Mouse (Mus musculus): ENCODE data around the gene Cryaa.

Gene Cryaa

GRCm38 (mm10) chr17:31677507-31677906 lies at the start of gene Cryaa:
Cryaa (plus strand) TSS chr17:31677807.
- Histone ChIP-seq H3K4me3 (replicated peaks; ENCODE audit: low read length) (peak within 1 kb of the TSS; percentile 51), H3K4me1 (replicated peaks; ENCODE audit: low read depth, low read length) (peaks cover 21% of the 10 kb centered on the region), H3K9me3 (ENCODE audit: low read length) (no peaks in the 10 kb centered on the region), H3K27me3 (ENCODE audit: insufficient read depth, low read length) (peaks cover 36% of the 10 kb centered on the region), H3K36me3 (ENCODE audit: insufficient read depth, low read length) (no peaks in the 10 kb centered on the region)
- no peak for TF ChIP-seq CTCF (conservative IDR thresholded peaks at IDR 0.05; ENCODE audit: low read length)
- TF ChIP-seq NANOG (IDR thresholded peaks at IDR 0.05; ENCODE audit: borderline replicate concordance, low read length): no peak
- no peak for TF ChIP-seq POU5F1 (IDR thresholded peaks at IDR 0.05; ENCODE audit: borderline replicate concordance, low read length)

- no peak for TF ChIP-seq CTCF (conservative IDR thresholded peaks at IDR 0.05; ENCODE audit: low read length)
- no peak for TF ChIP-seq POU5F1 (IDR thresholded peaks at IDR 0.05; ENCODE audit: borderline replicate concordance, low read length)
- no peak for TF ChIP-seq NANOG (IDR thresholded peaks at IDR 0.05; ENCODE audit: borderline replicate concordance, low read length)
- H3K4me1 ChIP-seq (replicated peaks; ENCODE audit: low read depth, low read length): peaks cover 20% of the 10 kb centered on the region
- H3K36me3 ChIP-seq (ENCODE audit: insufficient read depth, low read length): 0 out of 2 replicates have a peak, but pooled peaks cover 4% of the 10 kb centered on the region
- H3K27me3 ChIP-seq (ENCODE audit: insufficient read depth, low read length): no peaks in the 10 kb centered on the region; the same call in 1 of the 2 replicates
- H3K4me3 ChIP-seq (replicated peaks; ENCODE audit: low read length): no peak overlapping the region
- H3K9me3 ChIP-seq (ENCODE audit: low read length): peaks cover 6% of the 10 kb centered on the region; the same call in 1 of the 2 replicates
Measured at GRCm38 (mm10) chr17:31627961-31628360, 49.6 kb upstream of the Cryaa start.

- Histone ChIP-seq H3K27me3 (ENCODE audit: insufficient read depth, low read length) (peaks cover 15% of the 10 kb centered on the region), H3K9me3 (ENCODE audit: low read length) (peaks cover 6% of the 10 kb centered on the region; the same call in 1 of the 2 replicates), H3K4me3 (replicated peaks; ENCODE audit: low read length) (no peak overlapping the region), H3K36me3 (ENCODE audit: insufficient read depth, low read length) (no peaks in the 10 kb centered on the region), H3K4me1 (replicated peaks; ENCODE audit: low read depth, low read length) (peaks cover 27% of the 10 kb centered on the region)
- TF ChIP-seq CTCF (conservative IDR thresholded peaks at IDR 0.05; ENCODE audit: low read length) (no peak), NANOG (IDR thresholded peaks at IDR 0.05; ENCODE audit: borderline replicate concordance, low read length) (no peak), POU5F1 (IDR thresholded peaks at IDR 0.05; ENCODE audit: borderline replicate concordance, low read length) (no peak)
Measured at GRCm38 (mm10) chr17:31631081-31631800, 46.4 kb upstream of the Cryaa start.

GRCm38 (mm10) chr17:31633007-31633406 lies 44.6 kb upstream of the Cryaa start:
- Histone ChIP-seq H3K36me3 (ENCODE audit: insufficient read depth, low read length) (no peaks in the 10 kb centered on the region), H3K4me3 (replicated peaks; ENCODE audit: low read length) (no peak overlapping the region), H3K9me3 (ENCODE audit: low read length) (0 out of 2 replicates have a peak, but pooled peaks cover under 1% of the 10 kb centered on the region), H3K27me3 (ENCODE audit: insufficient read depth, low read length) (peaks cover 30% of the 10 kb centered on the region), H3K4me1 (replicated peaks; ENCODE audit: low read depth, low read length) (peaks cover 37% of the 10 kb centered on the region)
- TF ChIP-seq NANOG (IDR thresholded peaks at IDR 0.05; ENCODE audit: borderline replicate concordance, low read length): no peak
- TF ChIP-seq POU5F1 (IDR thresholded peaks at IDR 0.05; ENCODE audit: borderline replicate concordance, low read length): no peak
- no peak for TF ChIP-seq CTCF (conservative IDR thresholded peaks at IDR 0.05; ENCODE audit: low read length)

- TF ChIP-seq CTCF (conservative IDR thresholded peaks at IDR 0.05; ENCODE audit: low read length) (no peak), NANOG (IDR thresholded peaks at IDR 0.05; ENCODE audit: borderline replicate concordance, low read length) (no peak), POU5F1 (IDR thresholded peaks at IDR 0.05; ENCODE audit: borderline replicate concordance, low read length) (no peak)
- H3K4me3 ChIP-seq (replicated peaks; ENCODE audit: low read length): no peak overlapping the region
- peaks cover 38% of the 10 kb centered on the region for H3K4me1 ChIP-seq (replicated peaks; ENCODE audit: low read depth, low read length)
- H3K27me3 ChIP-seq (ENCODE audit: insufficient read depth, low read length): peaks cover 45% of the 10 kb centered on the region
- no peaks in the 10 kb centered on the region for H3K36me3 ChIP-seq (ENCODE audit: insufficient read depth, low read length)
- H3K9me3 ChIP-seq (ENCODE audit: low read length): no peaks in the 10 kb centered on the region
Measured at GRCm38 (mm10) chr17:31634896-31635295, 42.7 kb upstream of the Cryaa start.

GRCm38 (mm10) chr17:31635781-31636180 lies 41.8 kb upstream of the Cryaa start:
- H3K36me3 ChIP-seq (ENCODE audit: insufficient read depth, low read length): no peaks in the 10 kb centered on the region
- peaks cover 38% of the 10 kb centered on the region for H3K4me1 ChIP-seq (replicated peaks; ENCODE audit: low read depth, low read length)
- peak overlapping the region; percentile 88 for H3K4me3 ChIP-seq (replicated peaks; ENCODE audit: low read length)
- no peak for TF ChIP-seq POU5F1 (IDR thresholded peaks at IDR 0.05; ENCODE audit: borderline replicate concordance, low read length)
- no peak for TF ChIP-seq CTCF (conservative IDR thresholded peaks at IDR 0.05; ENCODE audit: low read length)
- TF ChIP-seq NANOG (IDR thresholded peaks at IDR 0.05; ENCODE audit: borderline replicate concordance, low read length): no peak
- H3K9me3 ChIP-seq (ENCODE audit: low read length): no peaks in the 10 kb centered on the region
- peaks cover 48% of the 10 kb centered on the region for H3K27me3 ChIP-seq (ENCODE audit: insufficient read depth, low read length)

- H3K9me3 ChIP-seq (ENCODE audit: low read length): no peaks in the 10 kb centered on the region
- peak overlapping the region; percentile 88 for H3K4me3 ChIP-seq (replicated peaks; ENCODE audit: low read length)
- peaks cover 52% of the 10 kb centered on the region for H3K27me3 ChIP-seq (ENCODE audit: insufficient read depth, low read length)
- TF ChIP-seq POU5F1 (IDR thresholded peaks at IDR 0.05; ENCODE audit: borderline replicate concordance, low read length) (no peak), NANOG (IDR thresholded peaks at IDR 0.05; ENCODE audit: borderline replicate concordance, low read length) (no peak), CTCF (conservative IDR thresholded peaks at IDR 0.05; ENCODE audit: low read length) (no peak)
- peaks cover 38% of the 10 kb centered on the region for H3K4me1 ChIP-seq (replicated peaks; ENCODE audit: low read depth, low read length)
- H3K36me3 ChIP-seq (ENCODE audit: insufficient read depth, low read length): no peaks in the 10 kb centered on the region
Measured at GRCm38 (mm10) chr17:31636277-31636941, 41.2 kb upstream of the Cryaa start.

- TF ChIP-seq CTCF (conservative IDR thresholded peaks at IDR 0.05; ENCODE audit: low read length) (no peak), POU5F1 (IDR thresholded peaks at IDR 0.05; ENCODE audit: borderline replicate concordance, low read length) (no peak), NANOG (IDR thresholded peaks at IDR 0.05; ENCODE audit: borderline replicate concordance, low read length) (no peak)
- Histone ChIP-seq H3K4me3 (replicated peaks; ENCODE audit: low read length) (peak within 1 kb of the TSS; percentile 88), H3K27me3 (ENCODE audit: insufficient read depth, low read length) (peaks cover 52% of the 10 kb centered on the region), H3K4me1 (replicated peaks; ENCODE audit: low read depth, low read length) (peaks cover 38% of the 10 kb centered on the region), H3K36me3 (ENCODE audit: insufficient read depth, low read length) (no peaks in the 10 kb centered on the region), H3K9me3 (ENCODE audit: low read length) (no peaks in the 10 kb centered on the region)
Measured at GRCm38 (mm10) chr17:31636942-31637811, 40.4 kb upstream of the Cryaa start, which contains the start of gene Cbs. Cbs (minus strand) TSS chr17:31637238.

Measured in E14TG2a.4 (cell line).